Mouse (Mus musculus) embryonic facial prominence, embryonic 15.5 days (tissue): ENCODE measurements around the gene Amn. TPM values are rescaled to one million over a fixed set of nuclear protein-coding genes. Genes with fewer than 3 reads are reported as not detected.
A peak's percentile ranks its signal among the peaks of the same experiment; 100 is the strongest.

Experiments used
- ATAC-seq: fragments of 200-750 bp; cut with Nextera tagmentation; 2 replicates; pipeline ENCODE4 v1.8.0; 2017; ENCODE audit warnings: low read depth, moderate TSS enrichment; ENCODE audit not compliant: insufficient number of reproducible peaks, low FRiP score, low TSS enrichment
- H3K27ac ChIP-seq: fragments of 300-500 bp; sonication (generic); replicated peaks from 2 replicates; pipeline ENCODE4 v1.5.1; 2015; ENCODE audit warnings: mild to moderate bottlenecking, inconsistent platforms
- H3K27me3 ChIP-seq: fragments of 300-500 bp; sonication (generic); 2 replicates; pipeline ENCODE4 v1.6.1; 2015; ENCODE audit warnings: inconsistent platforms
- H3K36me3 ChIP-seq: fragments of 300-500 bp; sonication (generic); 2 replicates; pipeline ENCODE4 v1.6.1; 2015; ENCODE audit warnings: mild to moderate bottlenecking, inconsistent platforms
- H3K4me1 ChIP-seq: fragments of 300-500 bp; sonication (generic); 2 replicates; pipeline ENCODE4 v1.6.1; 2015; ENCODE audit warnings: inconsistent platforms
- H3K4me2 ChIP-seq: fragments of 300-500 bp; sonication (generic); replicated peaks from 2 replicates; pipeline ENCODE4 v1.6.1; 2015; ENCODE audit warnings: mild to moderate bottlenecking, inconsistent platforms
- H3K4me3 ChIP-seq: fragments of 300-500 bp; sonication (generic); replicated peaks from 2 replicates; pipeline ENCODE4 v1.5.1; 2015; ENCODE audit warnings: mild to moderate bottlenecking, inconsistent platforms
- H3K9ac ChIP-seq: fragments of 300-500 bp; sonication (generic); 2 replicates; pipeline ENCODE4 v1.6.1; 2015; ENCODE audit warnings: inconsistent platforms
- H3K9me3 ChIP-seq: fragments of 300-500 bp; sonication (generic); replicated peaks from 2 replicates; pipeline ENCODE4 v1.6.1; 2016; ENCODE audit warnings: inconsistent platforms
- WGBS: fragments of 180-500 bp; shearing (Covaris S2); methylation state at CpG from one replicate; pipeline ENCODE4 v1.1.7; 2015; 5-methylcytosine and 5-hydroxymethylcytosine counted together
- polyA plus RNA-seq: library from polyadenylated mRNA; unstranded; fragments of >200 nt; fragmentation: Nextera tagmentation; extraction: Ambion mirVana; gene quantifications from 2 replicates; pipeline ENCODE4 v1.2.1, GENCODE M21; 2015

Gene Amn
- polyA plus RNA-seq, 1 experiment from 2014 or later = 0.59 TPM

- no peak for ATAC-seq
- peaks cover 25% of the 10 kb centered on the region for H3K36me3 ChIP-seq
- peaks cover 13% of the 10 kb centered on the region for H3K4me1 ChIP-seq
- no peaks in the 10 kb centered on the region for H3K27me3 ChIP-seq
- H3K9ac ChIP-seq = no peak overlapping the region
- H3K4me3 ChIP-seq = no peak overlapping the region
- no peaks in the 10 kb centered on the region for H3K9me3 ChIP-seq
- no peak overlapping the region for H3K4me2 ChIP-seq
- H3K27ac ChIP-seq = 0 out of 2 replicates have a peak overlapping the region, but pooled peaks have one; percentile 11
- WGBS = 80% methylated on average over 10 of the region's 10 CpGs
These were observed 31.0 kb upstream of the Amn start for GRCm38 (mm10) chr12:111239930-111240329.

DNA sequence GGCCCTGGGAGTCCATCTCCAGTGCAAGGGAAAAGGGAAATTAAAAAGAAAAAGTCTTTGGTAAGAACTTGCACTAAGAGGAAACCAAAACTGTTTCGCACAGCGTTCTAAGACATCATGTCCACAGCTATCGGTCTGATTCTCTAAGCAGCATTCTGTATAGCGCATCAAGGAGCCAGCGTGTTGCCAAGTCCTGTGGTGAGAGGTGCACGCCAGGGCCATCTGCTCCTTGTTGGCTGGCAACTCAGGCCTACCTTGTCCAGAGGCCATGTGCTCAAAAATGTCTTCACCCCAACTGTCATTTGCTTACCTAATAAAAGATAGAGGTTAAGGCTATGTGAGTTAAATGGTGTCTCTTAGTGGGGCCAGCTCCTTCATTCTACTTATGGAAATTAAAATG lies 29.0 kb upstream of the Amn start:
- Histone ChIP-seq H3K27ac (no peak overlapping the region), H3K4me1 (peaks cover 13% of the 10 kb centered on the region), H3K4me3 (no peak overlapping the region), H3K9me3 (no peaks in the 10 kb centered on the region), H3K27me3 (no peaks in the 10 kb centered on the region), H3K36me3 (peaks cover 39% of the 10 kb centered on the region), H3K9ac (no peak overlapping the region), H3K4me2 (no peak overlapping the region)
- ATAC-seq = no peak
- 94% methylated on average over 6 of the region's 6 CpGs for WGBS

- Histone ChIP-seq H3K4me1 (peaks cover 12% of the 10 kb centered on the region), H3K4me2 (no peak overlapping the region), H3K27me3 (no peaks in the 10 kb centered on the region), H3K9me3 (no peaks in the 10 kb centered on the region), H3K36me3 (peaks cover 39% of the 10 kb centered on the region), H3K27ac (no peak overlapping the region), H3K4me3 (no peak overlapping the region), H3K9ac (no peak overlapping the region)
- no peak for ATAC-seq
- WGBS = 91% methylated on average over 5 of the region's 5 CpGs
These were observed 28.5 kb upstream of the Amn start for GRCm38 (mm10) chr12:111242346-111242745.

GRCm38 (mm10) chr12:111243733-111244132 lies 27.2 kb upstream of the Amn start:
- Histone ChIP-seq H3K4me3 (no peak overlapping the region), H3K9me3 (no peaks in the 10 kb centered on the region), H3K4me2 (no peak overlapping the region), H3K4me1 (0 out of 2 replicates have a peak, but pooled peaks cover 4% of the 10 kb centered on the region), H3K27ac (no peak overlapping the region), H3K36me3 (peaks cover 49% of the 10 kb centered on the region), H3K27me3 (no peaks in the 10 kb centered on the region), H3K9ac (no peak overlapping the region)
- ATAC-seq = no peak
- 89% methylated on average over 12 of the region's 12 CpGs for WGBS

GRCm38 (mm10) chr12:111245070-111245469 lies 25.8 kb upstream of the Amn start:
- WGBS = 85% methylated on average over 6 of the region's 6 CpGs
- no peaks in the 10 kb centered on the region for H3K9me3 ChIP-seq
- H3K27ac ChIP-seq = no peak overlapping the region
- no peak overlapping the region for H3K9ac ChIP-seq
- ATAC-seq = no peak
- H3K4me3 ChIP-seq = no peak overlapping the region
- no peak overlapping the region for H3K4me2 ChIP-seq
- H3K36me3 ChIP-seq = peaks cover 49% of the 10 kb centered on the region
- H3K27me3 ChIP-seq = no peaks in the 10 kb centered on the region
- H3K4me1 ChIP-seq = no peaks in the 10 kb centered on the region

GRCm38 (mm10) chr12:111246808-111247464 lies 24.0 kb upstream of the Amn start:
- Histone ChIP-seq H3K9me3 (no peaks in the 10 kb centered on the region), H3K9ac (no peak overlapping the region), H3K4me3 (no peak overlapping the region), H3K4me1 (no peaks in the 10 kb centered on the region), H3K4me2 (no peak overlapping the region), H3K27me3 (no peaks in the 10 kb centered on the region), H3K36me3 (peaks cover 50% of the 10 kb centered on the region), H3K27ac (no peak overlapping the region)
- ATAC-seq = no peak
- 87% methylated on average over 9 of the region's 9 CpGs for whole genome bisulfite sequencing

- ATAC-seq = no peak
- Histone ChIP-seq H3K4me3 (no peak overlapping the region), H3K27me3 (no peaks in the 10 kb centered on the region), H3K4me2 (no peak overlapping the region), H3K36me3 (peaks cover 37% of the 10 kb centered on the region), H3K4me1 (no peaks in the 10 kb centered on the region), H3K9ac (no peak overlapping the region), H3K27ac (no peak overlapping the region), H3K9me3 (no peaks in the 10 kb centered on the region)
- WGBS = 56% methylated on average over 3 of the region's 3 CpGs
These were observed 21.8 kb upstream of the Amn start for GRCm38 (mm10) chr12:111249095-111249494.

DNA sequence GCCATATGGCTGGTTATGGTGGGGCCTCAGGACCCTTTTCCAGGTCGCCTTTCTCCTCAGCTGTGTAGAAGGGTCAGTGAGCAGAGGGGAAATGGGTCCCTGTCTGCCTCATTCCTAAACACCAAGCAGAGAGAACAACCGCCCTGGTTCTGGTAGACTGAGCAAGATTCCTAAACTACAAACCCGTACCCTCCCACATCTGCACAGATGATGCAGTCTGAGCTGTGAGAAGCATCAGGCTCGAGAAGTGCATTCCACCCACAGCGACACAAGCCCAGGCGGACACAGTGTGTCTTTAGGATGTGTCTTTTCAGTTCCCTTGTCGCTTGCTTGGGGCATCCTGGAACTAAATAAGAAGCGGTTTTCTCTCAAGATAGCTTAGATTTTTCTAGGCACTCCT lies 20.8 kb upstream of the Amn start:
- no peak overlapping the region for H3K4me2 ChIP-seq
- no peak overlapping the region for H3K4me3 ChIP-seq
- no peak overlapping the region for H3K9ac ChIP-seq
- no peak for ATAC-seq
- H3K9me3 ChIP-seq = no peaks in the 10 kb centered on the region
- peaks cover 30% of the 10 kb centered on the region for H3K36me3 ChIP-seq
- H3K27me3 ChIP-seq = no peaks in the 10 kb centered on the region
- H3K4me1 ChIP-seq = no peaks in the 10 kb centered on the region
- WGBS = 64% methylated on average over 8 of the region's 8 CpGs
- no peak overlapping the region for H3K27ac ChIP-seq

- Histone ChIP-seq H3K36me3 (peaks cover 26% of the 10 kb centered on the region; the same call in 1 of the 2 replicates), H3K9me3 (no peaks in the 10 kb centered on the region), H3K27me3 (no peaks in the 10 kb centered on the region)
These were observed 19.7 kb upstream of the Amn start for GRCm38 (mm10) chr12:111251227-111251626.

GRCm38 (mm10) chr12:111263650-111264049 lies 7.2 kb upstream of the Amn start:
- H3K4me3 ChIP-seq = no peak overlapping the region
- H3K9ac ChIP-seq = no peak overlapping the region
- ATAC-seq = no peak
- H3K36me3 ChIP-seq = peaks cover 30% of the 10 kb centered on the region
- no peak overlapping the region for H3K4me2 ChIP-seq
- H3K4me1 ChIP-seq = no peaks in the 10 kb centered on the region
- H3K9me3 ChIP-seq = no peaks in the 10 kb centered on the region
- WGBS = 92% methylated on average over 16 of the region's 16 CpGs
- H3K27ac ChIP-seq = no peak overlapping the region
- H3K27me3 ChIP-seq = no peaks in the 10 kb centered on the region

More at GRCm38 (mm10) chr12:111251227-111251626, 19.7 kb upstream of the Amn start:
- no peak for ATAC-seq
- 64% methylated on average over 9 of the region's 9 CpGs for WGBS
- Histone ChIP-seq H3K27ac (no peak overlapping the region), H3K4me2 (no peak overlapping the region), H3K4me3 (no peak overlapping the region), H3K4me1 (no peaks in the 10 kb centered on the region), H3K9ac (no peak overlapping the region)

DNA sequence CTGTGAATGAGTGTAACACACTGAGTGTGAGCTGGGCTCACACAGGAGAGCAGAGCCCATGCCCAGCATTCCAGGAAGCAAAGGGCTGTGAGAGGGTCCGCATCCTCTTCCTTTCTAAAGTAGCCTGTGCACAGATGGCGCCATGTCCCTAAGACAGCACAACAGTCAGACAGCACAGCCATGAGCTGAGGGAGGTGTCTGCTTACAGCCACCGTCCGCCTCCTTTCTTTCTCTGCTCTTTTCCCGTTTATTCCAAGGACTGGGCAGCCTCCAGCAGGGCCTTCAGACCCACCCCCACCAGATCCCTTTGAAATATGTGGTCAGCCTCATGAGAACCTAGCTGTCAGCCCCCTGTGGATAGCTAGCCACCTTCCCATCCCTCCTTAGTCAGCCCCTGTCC lies 5.7 kb upstream of the Amn start:
- H3K9ac ChIP-seq = no peak overlapping the region
- peaks cover 11% of the 10 kb centered on the region for H3K27me3 ChIP-seq
- H3K4me1 ChIP-seq = no peaks in the 10 kb centered on the region
- no peak for ATAC-seq
- H3K9me3 ChIP-seq = no peaks in the 10 kb centered on the region
- H3K27ac ChIP-seq = no peak overlapping the region
- no peak overlapping the region for H3K4me3 ChIP-seq
- 66% methylated on average over 5 of the region's 5 CpGs for WGBS
- no peak overlapping the region for H3K4me2 ChIP-seq
- peaks cover 29% of the 10 kb centered on the region for H3K36me3 ChIP-seq

DNA sequence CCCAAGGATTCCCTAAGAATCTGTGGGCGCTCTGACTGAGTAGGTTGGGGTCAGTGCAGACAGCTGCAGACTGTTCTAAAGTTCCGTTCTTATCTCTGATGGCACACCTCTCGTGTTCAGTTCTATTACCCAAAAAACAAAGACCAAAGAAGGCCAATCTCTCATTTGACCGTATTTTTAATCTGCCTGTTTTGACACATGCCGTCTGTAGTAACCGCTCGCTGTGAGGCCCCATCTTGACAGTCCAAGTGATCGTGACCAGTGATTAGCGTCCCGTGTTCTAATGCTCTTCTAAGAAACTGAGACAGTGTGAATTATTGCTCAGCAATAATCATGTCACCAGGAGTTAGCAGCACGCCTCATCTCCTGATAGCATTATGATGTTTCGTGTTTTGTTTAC lies 4.3 kb upstream of the Amn start:
- Histone ChIP-seq H3K4me2 (no peak overlapping the region), H3K36me3 (peaks cover 16% of the 10 kb centered on the region), H3K9ac (no peak overlapping the region), H3K4me3 (no peak overlapping the region), H3K9me3 (no peaks in the 10 kb centered on the region), H3K27ac (no peak overlapping the region), H3K4me1 (peaks cover 9% of the 10 kb centered on the region), H3K27me3 (peaks cover 25% of the 10 kb centered on the region)
- WGBS = 82% methylated on average over 12 of the region's 12 CpGs
- ATAC-seq = no peak
